Mouse (Mus musculus): ENCODE measurements at regions not wholly inside any gene's neighbourhood (a gene's known extent, or its start where the extent isn't known, plus 50 kb on each side); places are given as distances from the start of the nearest gene placed in this dataset.
"Not testable (repeated sequence)": the region's sequence is repeated elsewhere in the genome, so short reads cannot be mapped to it uniquely, and the experiment has no call there.

GRCm38 (mm10) chrX:135112109-135112508, 65.3 kb downstream of the Gm15023 start:
- ATAC-seq; DNase-seq (ENCODE audit: low spot score); H3K27me3 ChIP-seq (replicated peaks; ENCODE audit: control insufficient read depth, insufficient read depth, low read length); H3K4me1 ChIP-seq (ENCODE audit: control insufficient read depth, insufficient read depth, low read length); H3K4me2 ChIP-seq (ENCODE audit: low read length); H3K4me3 ChIP-seq (ENCODE audit: low read depth, low read length); H3K36me3 ChIP-seq (ENCODE audit: control insufficient read depth, insufficient read depth, low read length); H3K9me3 ChIP-seq (replicated peaks; ENCODE audit: control insufficient read depth, low read length); H3K9ac ChIP-seq (ENCODE audit: low read length); H3K27ac ChIP-seq (ENCODE audit: low read depth, low read length): not testable (repeated sequence)
- WGBS = 38% methylated on average over 5 of the region's 7 CpGs

DNA sequence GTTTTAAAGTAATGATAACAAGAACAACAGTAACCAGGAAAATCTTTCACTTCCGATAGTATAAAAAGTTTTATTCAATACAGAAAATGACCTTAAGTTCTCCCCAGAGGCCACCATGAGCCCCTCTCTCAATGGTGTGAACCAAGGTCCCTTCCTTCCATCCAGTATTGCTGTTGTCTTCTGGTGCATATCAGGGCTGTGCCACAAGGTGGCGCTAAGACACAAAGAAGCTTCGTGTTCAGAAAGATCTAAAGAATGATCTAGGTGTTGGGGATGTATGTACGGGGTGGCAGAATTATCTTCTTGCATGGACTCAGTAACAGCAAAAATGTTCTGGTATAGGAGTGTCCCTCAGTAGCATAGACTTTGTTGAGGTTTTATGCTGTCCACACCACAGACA, 66.6 kb downstream of the Gm15023 start:
- H3K27ac ChIP-seq (ENCODE audit: low read depth, low read length); H3K36me3 ChIP-seq (ENCODE audit: control insufficient read depth, insufficient read depth, low read length); H3K4me2 ChIP-seq (ENCODE audit: low read length); H3K27me3 ChIP-seq (replicated peaks; ENCODE audit: control insufficient read depth, insufficient read depth, low read length); H3K4me3 ChIP-seq (ENCODE audit: low read depth, low read length); ATAC-seq; H3K9me3 ChIP-seq (replicated peaks; ENCODE audit: control insufficient read depth, low read length); H3K9ac ChIP-seq (ENCODE audit: low read length); H3K4me1 ChIP-seq (ENCODE audit: control insufficient read depth, insufficient read depth, low read length): not testable (repeated sequence)
- WGBS = 25% methylated on average over 4 of the region's 4 CpGs
- peak; percentile 65 for DNase-seq (ENCODE audit: low spot score)

DNA sequence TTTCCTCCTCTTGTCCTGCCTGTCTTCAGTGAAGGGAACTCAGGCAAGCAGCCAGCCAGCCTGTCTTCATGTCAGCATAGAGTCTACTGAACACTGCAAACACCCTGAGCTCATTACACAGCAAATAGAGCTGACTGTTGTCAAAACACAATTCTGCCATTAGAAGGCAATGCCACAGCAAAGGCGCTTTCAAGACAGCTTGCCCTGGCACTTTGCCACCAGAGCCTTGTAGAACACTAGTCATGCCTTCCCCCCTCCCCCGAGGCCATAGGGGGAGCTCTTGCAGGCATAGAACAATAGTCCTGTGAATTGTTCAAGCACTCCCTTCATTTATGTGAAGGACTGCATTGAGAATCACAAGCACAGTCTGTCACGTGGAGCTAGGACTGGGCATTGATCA, 75.8 kb downstream of the Gm15023 start:
- Histone ChIP-seq H3K27ac (ENCODE audit: low read depth, low read length) (no peak overlapping the region), H3K9me3 (replicated peaks; ENCODE audit: control insufficient read depth, low read length) (no peaks in the 10 kb centered on the region), H3K4me1 (ENCODE audit: control insufficient read depth, insufficient read depth, low read length) (no peaks in the 10 kb centered on the region), H3K4me2 (ENCODE audit: low read length) (no peak overlapping the region), H3K27me3 (replicated peaks; ENCODE audit: control insufficient read depth, insufficient read depth, low read length) (no peaks in the 10 kb centered on the region), H3K4me3 (ENCODE audit: low read depth, low read length) (no peak overlapping the region), H3K36me3 (ENCODE audit: control insufficient read depth, insufficient read depth, low read length) (no peaks in the 10 kb centered on the region), H3K9ac (ENCODE audit: low read length) (no peak overlapping the region)
- DNase-seq (ENCODE audit: low spot score) = peak; percentile 91
- ATAC-seq = peak; percentile 97
- 36% methylated on average over 3 of the region's 3 CpGs for WGBS

GRCm38 (mm10) chrX:135098101-135098500, 79.3 kb downstream of the Gm15023 start:
- H3K9me3 ChIP-seq (replicated peaks; ENCODE audit: control insufficient read depth, low read length) = no peaks in the 10 kb centered on the region
- DNase-seq (ENCODE audit: low spot score) = no peak
- no peak overlapping the region for H3K4me2 ChIP-seq (ENCODE audit: low read length)
- H3K9ac ChIP-seq (ENCODE audit: low read length) = no peak overlapping the region
- no peaks in the 10 kb centered on the region for H3K36me3 ChIP-seq (ENCODE audit: control insufficient read depth, insufficient read depth, low read length)
- H3K27ac ChIP-seq (ENCODE audit: low read depth, low read length) = no peak overlapping the region
- no peak overlapping the region for H3K4me3 ChIP-seq (ENCODE audit: low read depth, low read length)
- no peaks in the 10 kb centered on the region for H3K27me3 ChIP-seq (replicated peaks; ENCODE audit: control insufficient read depth, insufficient read depth, low read length)
- no peak for ATAC-seq
- H3K4me1 ChIP-seq (ENCODE audit: control insufficient read depth, insufficient read depth, low read length) = no peaks in the 10 kb centered on the region

DNA sequence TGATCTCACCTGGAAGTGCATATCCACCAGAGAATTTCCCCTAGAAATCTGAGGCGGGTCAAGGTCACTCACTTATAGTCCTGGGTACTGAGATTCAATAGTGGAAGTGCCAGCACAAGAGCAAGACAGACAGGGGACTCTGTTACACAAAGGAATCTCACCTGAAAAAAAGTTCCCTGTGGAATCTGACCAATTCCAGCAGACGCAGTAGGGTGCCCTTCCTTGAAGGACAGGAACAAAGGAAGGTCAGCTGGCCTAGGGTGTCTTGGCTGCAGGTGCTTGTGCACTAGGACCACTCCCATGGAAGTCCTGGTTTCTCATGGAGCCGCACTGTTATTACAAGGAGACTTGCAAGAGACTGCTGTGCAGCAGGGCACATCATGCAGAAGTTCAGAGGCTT, 81.2 kb downstream of the Gm15023 start:
- Histone ChIP-seq H3K36me3 (ENCODE audit: control insufficient read depth, insufficient read depth, low read length) (no peaks in the 10 kb centered on the region), H3K4me3 (ENCODE audit: low read depth, low read length) (no peak overlapping the region), H3K4me2 (ENCODE audit: low read length) (no peak overlapping the region), H3K9me3 (replicated peaks; ENCODE audit: control insufficient read depth, low read length) (no peaks in the 10 kb centered on the region), H3K4me1 (ENCODE audit: control insufficient read depth, insufficient read depth, low read length) (no peaks in the 10 kb centered on the region), H3K27ac (ENCODE audit: low read depth, low read length) (no peak overlapping the region), H3K9ac (ENCODE audit: low read length) (no peak overlapping the region), H3K27me3 (replicated peaks; ENCODE audit: control insufficient read depth, insufficient read depth, low read length) (no peaks in the 10 kb centered on the region)
- no peak for ATAC-seq
- no peak for DNase-seq (ENCODE audit: low spot score)
- 67% methylated on average over 3 of the region's 3 CpGs for WGBS

- 15% methylated on average over 2 of the region's 3 CpGs for WGBS
- peak; percentile 75; the same call in 1 of the 2 replicates for ATAC-seq
These were observed 82.1 kb upstream of the Zmat1 start for GRCm38 (mm10) chrX:135091074-135091473.

DNA sequence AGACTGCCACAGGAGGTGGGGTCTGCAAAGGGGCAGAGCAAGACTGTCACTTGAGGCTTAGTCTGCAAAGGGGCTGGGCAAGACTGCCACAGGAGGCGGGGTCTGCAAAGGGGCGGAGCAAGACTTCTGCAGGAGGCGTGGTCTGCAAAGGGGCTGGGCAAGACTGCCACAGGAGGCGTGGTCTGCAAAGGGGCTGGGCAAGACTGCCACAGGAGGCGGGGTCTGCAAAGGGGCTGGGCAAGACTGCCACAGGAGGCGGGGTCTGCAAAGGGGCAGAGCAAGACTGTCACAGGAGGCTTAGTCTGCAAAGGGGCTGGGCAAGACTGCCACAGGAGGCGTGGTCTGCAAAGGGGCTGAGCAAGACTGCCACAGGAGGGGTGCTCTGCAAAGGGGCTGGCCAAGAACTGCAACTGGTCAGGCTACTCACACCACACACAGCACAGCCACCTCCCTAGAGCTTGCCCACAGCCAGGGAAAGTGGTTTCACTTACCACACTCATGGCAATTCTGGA, 78.1 kb upstream of the Zmat1 start:
- H3K9ac ChIP-seq (ENCODE audit: low read length); H3K27me3 ChIP-seq (replicated peaks; ENCODE audit: control insufficient read depth, insufficient read depth, low read length); H3K9me3 ChIP-seq (replicated peaks; ENCODE audit: control insufficient read depth, low read length); H3K4me2 ChIP-seq (ENCODE audit: low read length); ATAC-seq; H3K4me1 ChIP-seq (ENCODE audit: control insufficient read depth, insufficient read depth, low read length); H3K4me3 ChIP-seq (ENCODE audit: low read depth, low read length); DNase-seq (ENCODE audit: low spot score); H3K27ac ChIP-seq (ENCODE audit: low read depth, low read length); H3K36me3 ChIP-seq (ENCODE audit: control insufficient read depth, insufficient read depth, low read length): not testable (repeated sequence)
- WGBS = 52% methylated on average over 7 of the region's 7 CpGs

More at GRCm38 (mm10) chrX:135091074-135091473, 82.1 kb upstream of the Zmat1 start:
- not testable (repeated sequence) for H3K27ac ChIP-seq (ENCODE audit: low read depth, low read length); H3K4me2 ChIP-seq (ENCODE audit: low read length); H3K27me3 ChIP-seq (replicated peaks; ENCODE audit: control insufficient read depth, insufficient read depth, low read length); H3K9me3 ChIP-seq (replicated peaks; ENCODE audit: control insufficient read depth, low read length); H3K4me1 ChIP-seq (ENCODE audit: control insufficient read depth, insufficient read depth, low read length); H3K36me3 ChIP-seq (ENCODE audit: control insufficient read depth, insufficient read depth, low read length); H3K9ac ChIP-seq (ENCODE audit: low read length); H3K4me3 ChIP-seq (ENCODE audit: low read depth, low read length)
- peak; percentile 40 for DNase-seq (ENCODE audit: low spot score)

- DNase-seq (ENCODE audit: low spot score); H3K4me2 ChIP-seq (ENCODE audit: low read length); H3K9ac ChIP-seq (ENCODE audit: low read length); ATAC-seq; H3K9me3 ChIP-seq (replicated peaks; ENCODE audit: control insufficient read depth, low read length); H3K27ac ChIP-seq (ENCODE audit: low read depth, low read length); H3K36me3 ChIP-seq (ENCODE audit: control insufficient read depth, insufficient read depth, low read length); H3K27me3 ChIP-seq (replicated peaks; ENCODE audit: control insufficient read depth, insufficient read depth, low read length); H3K4me3 ChIP-seq (ENCODE audit: low read depth, low read length); H3K4me1 ChIP-seq (ENCODE audit: control insufficient read depth, insufficient read depth, low read length): not testable (repeated sequence)
- WGBS = 44% methylated on average over 7 of the region's 9 CpGs
These were observed 77.6 kb upstream of the Zmat1 start for GRCm38 (mm10) chrX:135086564-135086963.

GRCm38 (mm10) chrX:135085770-135086553, 77.0 kb upstream of the Zmat1 start:
- not testable (repeated sequence) for H3K4me3 ChIP-seq (ENCODE audit: low read depth, low read length); H3K4me1 ChIP-seq (ENCODE audit: control insufficient read depth, insufficient read depth, low read length); H3K27me3 ChIP-seq (replicated peaks; ENCODE audit: control insufficient read depth, insufficient read depth, low read length); H3K4me2 ChIP-seq (ENCODE audit: low read length); ATAC-seq; H3K9me3 ChIP-seq (replicated peaks; ENCODE audit: control insufficient read depth, low read length); H3K9ac ChIP-seq (ENCODE audit: low read length); H3K27ac ChIP-seq (ENCODE audit: low read depth, low read length); H3K36me3 ChIP-seq (ENCODE audit: control insufficient read depth, insufficient read depth, low read length); DNase-seq (ENCODE audit: low spot score)
- 83% methylated on average over 14 of the region's 14 CpGs for WGBS
